Mouse (Mus musculus): ENCODE measurements around the gene Gm13279.
"Not testable (repeated sequence)": the region's sequence is repeated elsewhere in the genome, so short reads cannot be mapped to it uniquely, and the experiment has no call there.

Gene Gm13279

GRCm38 (mm10) chr4:88793936-88794675 lies 3.1 kb upstream of the Gm13279 start, which contains the start of gene Gm13275:
TSS of gene Gm13275 (plus strand) at chr4:88794487.
- DNase-seq (ENCODE audit: low read depth, low spot score): not testable (repeated sequence)

DNA sequence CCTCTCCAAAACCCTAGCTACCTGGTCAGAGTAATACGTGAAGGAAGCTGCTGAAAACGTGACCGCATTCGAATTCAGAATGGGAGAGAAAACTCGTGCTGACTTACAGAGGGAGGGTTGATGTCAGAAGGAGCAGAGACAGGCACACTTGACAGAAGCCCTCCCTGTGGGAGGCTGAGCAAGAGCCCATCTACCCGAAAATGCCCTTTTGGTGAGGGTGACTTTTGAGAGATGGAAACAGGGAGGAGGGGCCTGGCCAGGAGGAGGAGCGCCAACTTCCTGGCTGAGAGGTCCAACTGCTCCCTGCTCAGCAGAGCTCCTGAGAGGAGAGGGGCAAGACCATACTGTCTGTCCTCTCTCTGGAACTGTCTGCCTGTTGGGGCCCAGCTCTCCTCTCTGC lies 2.2 kb downstream of the Gm13279 start, which contains the start of gene Gm13285:
Gene Gm13285 (plus strand): TSS at position 301 of the 400 bp plus-strand sequence.
- not testable (repeated sequence) for DNase-seq (ENCODE audit: low read depth, low spot score)

GRCm38 (mm10) chr4:88802954-88803353 lies 5.8 kb downstream of the Gm13279 start, which contains the start of gene Gm13287:
TSS of gene Gm13287 (plus strand) at chr4:88803254.
- not testable (repeated sequence) for DNase-seq (ENCODE audit: low read depth, low spot score)

- DNase-seq (ENCODE audit: low read depth, low spot score): not testable (repeated sequence)
These were observed 8.0 kb downstream of the Gm13279 start, which contains the start of gene Gm13288 for GRCm38 (mm10) chr4:88805231-88805630. TSS of gene Gm13288 (plus strand) at chr4:88805531.

DNA sequence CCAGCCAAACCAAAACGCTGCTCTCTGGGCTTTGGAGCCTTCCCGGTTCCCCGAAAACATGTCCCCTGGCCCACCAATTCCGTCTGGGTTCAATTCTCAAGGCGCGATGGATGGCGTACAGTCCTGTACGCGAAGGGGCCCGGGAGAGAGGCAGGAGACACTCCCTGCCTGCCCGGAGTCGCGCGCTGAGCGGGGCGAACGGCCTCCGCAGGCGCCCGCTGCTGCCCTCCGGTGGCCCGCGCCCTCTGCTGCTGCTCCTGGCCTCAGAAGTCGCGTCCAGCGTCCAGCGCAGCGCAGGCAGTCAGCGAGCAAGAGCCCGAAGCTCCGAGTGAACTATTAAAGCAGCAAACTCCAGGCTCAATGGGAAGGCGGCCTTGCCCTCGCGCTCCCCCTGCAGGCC lies 8.6 kb downstream of the Gm13279 start:
- not testable (repeated sequence) for DNase-seq (ENCODE audit: low read depth, low spot score)

- DNase-seq (ENCODE audit: low read depth, low spot score): no peak
These were observed 18.7 kb downstream of the Gm13279 start, which contains the start of gene Ifna7 for GRCm38 (mm10) chr4:88815928-88816327. TSS of gene Ifna7 (plus strand) at chr4:88816228.

- no peak for DNase-seq (ENCODE audit: low read depth, low spot score)
These were observed 22.5 kb downstream of the Gm13279 start, which contains the start of gene Ifna11 for GRCm38 (mm10) chr4:88819659-88820058. TSS of gene Ifna11 (plus strand) at chr4:88819959.

DNA sequence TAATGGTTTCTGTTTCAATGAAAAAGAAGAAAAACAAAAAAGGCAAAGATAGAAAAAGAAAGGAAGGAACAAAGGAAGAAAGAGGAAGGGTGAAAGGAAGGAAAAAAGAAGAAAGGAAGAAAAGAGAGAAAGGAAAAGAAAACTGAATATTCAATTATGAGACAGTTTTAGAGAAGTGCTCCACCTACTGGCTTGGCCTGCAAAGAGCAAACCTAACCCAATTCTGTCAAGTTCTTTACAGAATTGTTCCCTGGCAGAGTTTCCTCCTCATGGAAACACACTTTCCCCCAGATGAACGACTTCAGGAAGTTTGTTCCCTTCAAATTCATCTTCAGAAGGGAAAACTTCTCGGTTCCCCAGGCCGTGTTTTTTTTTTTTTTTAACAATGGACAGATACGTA lies 25.8 kb downstream of the Gm13279 start:
- no peak for DNase-seq (ENCODE audit: low read depth, low spot score)

DNA sequence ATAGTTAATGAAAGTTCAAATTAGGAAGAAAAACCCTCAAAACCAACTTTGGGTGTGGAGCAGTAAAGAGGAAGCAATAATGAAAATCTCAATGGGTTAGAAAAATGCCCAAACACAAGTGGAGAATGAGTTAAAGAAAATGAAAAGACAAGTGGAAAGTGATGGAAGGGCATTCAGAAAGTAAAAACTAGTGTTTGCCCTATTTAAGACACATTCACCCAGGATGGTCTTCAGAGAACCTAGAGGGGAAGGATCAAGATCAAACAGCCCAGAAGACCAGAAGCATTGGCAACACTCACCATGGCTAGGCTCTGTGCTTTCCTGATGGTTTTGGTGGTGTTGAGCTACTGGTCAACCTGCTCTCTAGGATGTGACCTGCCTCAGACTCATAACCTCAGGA lies 29.9 kb downstream of the Gm13279 start, which contains the start of gene Ifna6:
Gene Ifna6 (plus strand): TSS at position 301 of the 400 bp plus-strand sequence.
- not testable (repeated sequence) for DNase-seq (ENCODE audit: low read depth, low spot score)

DNA sequence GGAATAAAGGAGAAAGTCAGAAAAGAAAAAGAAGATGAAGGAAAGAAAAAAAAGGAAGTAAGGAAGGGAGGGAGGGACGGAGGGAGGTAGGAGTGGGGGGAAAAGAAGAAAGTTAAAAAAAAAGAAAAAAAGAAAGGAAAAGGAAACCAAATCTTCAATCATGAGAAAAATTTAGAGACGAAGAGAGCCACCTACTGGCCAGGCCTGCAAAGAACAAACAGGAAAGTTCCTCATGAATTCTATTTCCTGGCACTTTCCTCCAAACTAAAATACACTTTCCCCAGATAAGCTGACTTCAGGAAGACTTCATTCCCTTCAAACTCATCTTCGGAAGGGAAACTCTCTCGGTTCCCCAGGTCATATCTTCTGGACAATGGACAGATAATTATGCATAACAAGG lies 33.3 kb downstream of the Gm13279 start:
- DNase-seq (ENCODE audit: low read depth, low spot score): no peak

- not testable (repeated sequence) for DNase-seq (ENCODE audit: low read depth, low spot score)
These were observed 38.0 kb downstream of the Gm13279 start, which contains the start of gene Ifna5 for GRCm38 (mm10) chr4:88835225-88835624. TSS of gene Ifna5 (plus strand) at chr4:88835525.

DNA sequence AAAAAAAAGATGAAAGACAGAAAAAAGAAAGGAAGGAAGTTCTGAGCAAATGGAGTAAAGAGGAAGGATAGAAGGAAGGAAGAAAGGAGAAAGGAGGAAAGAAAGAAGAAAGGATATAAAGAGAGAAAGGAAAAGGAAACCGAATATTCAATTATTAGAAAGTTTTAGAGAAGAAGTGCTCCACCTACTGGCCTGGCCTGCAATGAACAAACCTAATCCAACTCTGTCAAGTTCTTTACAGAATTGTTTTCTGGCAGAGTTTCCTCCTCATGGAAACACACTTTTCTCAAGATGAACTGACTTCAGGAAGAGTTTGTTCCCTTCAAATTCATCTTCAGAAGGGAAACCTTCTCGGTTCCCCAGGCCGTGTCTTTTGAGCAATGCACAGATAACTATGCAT lies 41.6 kb downstream of the Gm13279 start:
- no peak for DNase-seq (ENCODE audit: low read depth, low spot score)

GRCm38 (mm10) chr4:88840058-88840457 lies 42.9 kb downstream of the Gm13279 start:
- DNase-seq (ENCODE audit: low read depth, low spot score): no peak

- no peak for DNase-seq (ENCODE audit: low read depth, low spot score)
These were observed 44.3 kb downstream of the Gm13279 start, which contains the start of gene Ifna4 for GRCm38 (mm10) chr4:88841438-88841911. TSS of gene Ifna4 (plus strand) at chr4:88841861.

DNA sequence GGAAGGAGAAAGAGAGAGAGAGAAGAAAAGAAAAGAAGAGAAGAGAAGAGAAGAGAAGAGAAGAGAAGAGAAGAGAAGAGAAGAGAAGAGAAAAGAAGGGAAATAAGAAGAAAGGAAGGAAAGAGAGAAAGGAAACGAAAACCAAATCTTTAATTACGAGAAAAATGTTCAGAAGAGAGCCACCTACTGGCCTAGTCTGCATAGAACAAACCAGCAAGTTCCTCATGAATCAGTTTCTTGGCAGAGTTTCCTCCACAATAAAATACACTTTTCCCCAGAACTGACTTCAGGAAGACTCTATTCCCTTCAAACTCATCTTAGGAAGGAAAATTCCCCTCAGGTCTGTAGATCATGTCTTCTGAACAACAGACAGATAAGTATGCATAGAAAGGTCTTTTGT lies 48.1 kb downstream of the Gm13279 start:
- DNase-seq (ENCODE audit: low read depth, low spot score): no peak

Data from skeletal muscle tissue, adult 2 months (tissue).